Mouse (Mus musculus): Measurements from ENCODE around the gene Grip2. TPM values are rescaled to one million over a fixed set of nuclear protein-coding genes. Genes with fewer than 3 reads are reported as not detected.

The Grip2 gene
- total RNA-seq (2023) = 1 to 10 TPM; 1.5 to 2.3 TPM

DNA sequence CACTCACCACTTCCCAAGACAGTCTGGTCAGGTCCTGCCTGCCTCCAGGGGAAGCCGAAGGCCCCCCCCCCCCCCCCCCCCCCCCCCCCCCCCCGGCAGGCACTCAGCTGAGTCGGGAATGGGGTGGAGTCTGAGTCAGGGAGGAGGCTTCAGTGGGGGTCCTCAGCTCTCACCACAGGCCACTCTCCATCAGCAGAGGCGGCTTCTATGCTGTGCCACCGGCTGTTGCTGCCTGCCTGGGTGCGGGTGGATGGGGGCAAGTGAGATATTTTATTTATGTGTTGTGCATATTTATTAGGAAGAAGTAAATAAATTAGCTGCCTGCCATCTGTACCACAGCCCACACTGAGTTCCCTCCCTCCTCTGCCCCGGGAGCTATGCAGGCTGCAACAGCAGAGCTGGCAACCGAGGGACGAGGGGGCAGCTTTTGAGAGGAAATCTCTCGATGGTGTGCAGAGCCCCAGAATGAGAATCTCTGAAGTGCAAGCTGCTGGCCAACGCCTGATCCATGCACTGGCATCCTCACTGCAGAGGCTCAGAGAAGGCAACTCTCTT lies at the start of gene Grip2:
TSS of gene Grip2 (minus strand) at position 235 of the 555 bp plus-strand sequence.

Other genes starting within 250 kb of the Grip2 start
- gene Slc6a6, start 143.2 kb downstream of the Grip2 start, total RNA-seq (2023) = 100 to 1,000 TPM; 107 to 116 TPM
- gene Ccdc174, start 50.8 kb upstream of the Grip2 start, total RNA-seq (2023) = 10 to 100 TPM; 48.6 to 49.1 TPM
- gene 4930590J08Rik, start 75.6 kb upstream of the Grip2 start, total RNA-seq (2023) = 1 to 10 TPM; 4.0 to 4.3 TPM
- not detected for gene Fgd5, start 151.6 kb upstream of the Grip2 start, total RNA-seq (2023)